Mouse (Mus musculus): ENCODE measurements at regions not wholly inside any gene's neighbourhood (a gene's known extent, or its start where the extent isn't known, plus 50 kb on each side); places are given as distances from the start of the nearest gene placed in this dataset.

DNA sequence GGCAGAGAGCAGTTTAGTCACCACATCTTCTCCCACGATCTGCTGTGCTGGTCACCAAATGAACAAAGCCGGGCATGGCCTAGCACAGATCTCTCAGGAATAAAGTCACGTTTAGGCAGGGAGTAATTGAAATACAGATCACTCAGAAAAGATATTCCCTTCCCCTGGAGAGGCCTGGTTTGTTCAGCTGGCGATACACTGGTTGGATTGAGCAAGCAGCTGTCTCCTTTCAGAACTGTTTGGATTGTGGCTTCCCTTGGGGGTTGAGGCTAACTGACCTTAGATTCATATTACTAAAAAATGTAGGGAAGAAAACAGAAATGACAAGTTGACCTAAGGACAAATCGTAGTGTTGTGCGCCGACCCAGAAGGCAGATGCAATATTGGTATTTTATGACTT lies 56.7 kb upstream of the Jade1 start:
- H3K4me3 ChIP-seq (ENCODE audit: insufficient read depth in 1 of 2, low read depth in 2 of 2, low read length in 2 of 2) = no peak overlapping the region
- DNase-seq (ENCODE audit: low read depth in 3 of 3, low spot score in 3 of 3) (no peak), ATAC-seq (ENCODE audit: insufficient read depth) (no peak)
- peaks cover 0 to 5% of the 10 kb centered on the region in 2 experiments; a peak in 2 of 4 replicates for H3K4me1 ChIP-seq (replicated peaks; ENCODE audit: control insufficient read depth in 2 of 2, insufficient read depth in 2 of 2, low read length in 1 of 2)
- no peak overlapping the region for H3K9ac ChIP-seq (replicated peaks)
- no peaks in the 10 kb centered on the region for H3K27me3 ChIP-seq (ENCODE audit: control insufficient read depth, insufficient read depth, low read length)
- H3K27ac ChIP-seq = no peak overlapping the region
- no peak overlapping the region for H3K4me2 ChIP-seq (ENCODE audit: low read depth)
- no peaks in the 10 kb centered on the region for H3K36me3 ChIP-seq (replicated peaks; ENCODE audit: control insufficient read depth, insufficient read depth, low read depth)
- no peaks in the 10 kb centered on the region for H3K9me3 ChIP-seq (ENCODE audit: control insufficient read depth, low read length)
- 63% methylated on average over 7 of the region's 7 CpGs for WGBS (ENCODE audit: insufficient replicate concordance)
- TF ChIP-seq CTCF (IDR thresholded peaks at IDR 0.05; ENCODE audit: low read depth) (no peak), EP300 (IDR thresholded peaks at IDR 0.05; ENCODE audit: low read depth) (no peak)

GRCm38 (mm10) chr3:41497771-41498170 lies 57.8 kb upstream of the Jade1 start:
- no peak for ATAC-seq (ENCODE audit: insufficient read depth)
- H3K27ac ChIP-seq = no peak overlapping the region
- H3K4me2 ChIP-seq (ENCODE audit: low read depth) = no peak overlapping the region
- TF ChIP-seq EP300 (IDR thresholded peaks at IDR 0.05; ENCODE audit: low read depth) (no peak), CTCF (IDR thresholded peaks at IDR 0.05; ENCODE audit: low read depth) (no peak)
- no peak overlapping the region for H3K9ac ChIP-seq (replicated peaks)
- H3K27me3 ChIP-seq (ENCODE audit: control insufficient read depth, insufficient read depth, low read length) = no peaks in the 10 kb centered on the region
- H3K4me3 ChIP-seq (ENCODE audit: insufficient read depth in 1 of 2, low read depth in 2 of 2, low read length in 2 of 2) = no peak overlapping the region
- no peaks in the 10 kb centered on the region for H3K36me3 ChIP-seq (replicated peaks; ENCODE audit: control insufficient read depth, insufficient read depth, low read depth)
- no peaks in the 10 kb centered on the region for H3K9me3 ChIP-seq (ENCODE audit: control insufficient read depth, low read length)
- no peak for DNase-seq (ENCODE audit: low read depth in 3 of 3, low spot score in 3 of 3)
- H3K4me1 ChIP-seq (replicated peaks; ENCODE audit: control insufficient read depth in 2 of 2, insufficient read depth in 2 of 2, low read length in 1 of 2) = peaks cover 0 to 5% of the 10 kb centered on the region in 2 experiments; a peak in 2 of 4 replicates
- WGBS (ENCODE audit: insufficient replicate concordance) = 54% methylated on average over 7 of the region's 8 CpGs

DNA sequence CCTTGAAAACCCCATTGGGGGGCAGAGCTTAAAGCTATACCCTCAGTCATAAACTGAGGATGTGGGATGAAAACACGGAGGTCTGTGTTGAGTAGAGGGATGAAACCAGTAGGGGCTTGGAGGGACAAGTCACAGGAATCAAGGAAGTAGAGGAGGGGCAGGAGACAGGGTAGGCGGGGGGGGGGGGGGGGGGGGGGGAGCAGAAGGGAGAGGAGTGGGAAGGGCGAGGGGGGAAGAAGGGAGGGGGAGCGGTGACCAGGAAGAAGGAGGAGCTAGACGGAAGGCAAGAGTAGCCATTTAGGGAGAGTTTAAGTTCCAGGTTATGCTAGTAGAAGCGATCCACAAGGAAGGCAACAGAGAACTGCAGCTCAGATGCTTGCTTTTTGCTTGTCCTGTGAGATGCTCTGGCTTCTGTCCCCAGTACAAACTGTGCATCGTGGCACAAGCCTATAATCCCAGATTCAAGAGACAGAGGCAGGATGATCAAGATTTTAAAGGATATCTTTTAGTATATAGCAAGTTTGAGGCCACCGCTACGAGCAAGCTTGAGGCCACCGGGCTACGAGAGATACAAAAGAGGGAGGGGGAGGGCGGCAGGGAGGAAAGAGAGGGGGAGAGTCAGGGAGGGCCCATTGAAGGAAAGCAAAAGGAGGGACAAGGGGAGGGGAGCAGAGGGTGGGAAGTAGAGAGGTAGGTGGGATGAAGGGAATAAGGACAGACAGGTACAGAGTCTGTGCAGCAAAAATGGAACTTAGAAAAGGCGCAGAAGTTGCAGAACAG lies 58.4 kb upstream of the Jade1 start:
- H3K27me3 ChIP-seq (ENCODE audit: control insufficient read depth, insufficient read depth, low read length) = no peaks in the 10 kb centered on the region
- H3K4me3 ChIP-seq (ENCODE audit: insufficient read depth in 1 of 2, low read depth in 2 of 2, low read length in 2 of 2) = no peak overlapping the region
- H3K27ac ChIP-seq = no peak overlapping the region
- no peak for DNase-seq (ENCODE audit: low read depth in 3 of 3, low spot score in 3 of 3)
- no peak overlapping the region for H3K9ac ChIP-seq (replicated peaks)
- no peak overlapping the region; the same call in 1 of the 2 replicates for H3K4me2 ChIP-seq (ENCODE audit: low read depth)
- peaks cover 0 to 5% of the 10 kb centered on the region in 2 experiments; a peak in 2 of 4 replicates for H3K4me1 ChIP-seq (replicated peaks; ENCODE audit: control insufficient read depth in 2 of 2, insufficient read depth in 2 of 2, low read length in 1 of 2)
- WGBS (ENCODE audit: insufficient replicate concordance) = 41% methylated on average over 11 of the region's 13 CpGs
- TF ChIP-seq CTCF (IDR thresholded peaks at IDR 0.05; ENCODE audit: low read depth) (no peak), EP300 (IDR thresholded peaks at IDR 0.05; ENCODE audit: low read depth) (no peak)
- no peaks in the 10 kb centered on the region for H3K36me3 ChIP-seq (replicated peaks; ENCODE audit: control insufficient read depth, insufficient read depth, low read depth)
- H3K9me3 ChIP-seq (ENCODE audit: control insufficient read depth, low read length) = no peaks in the 10 kb centered on the region
- ATAC-seq (ENCODE audit: insufficient read depth) = no peak

DNA sequence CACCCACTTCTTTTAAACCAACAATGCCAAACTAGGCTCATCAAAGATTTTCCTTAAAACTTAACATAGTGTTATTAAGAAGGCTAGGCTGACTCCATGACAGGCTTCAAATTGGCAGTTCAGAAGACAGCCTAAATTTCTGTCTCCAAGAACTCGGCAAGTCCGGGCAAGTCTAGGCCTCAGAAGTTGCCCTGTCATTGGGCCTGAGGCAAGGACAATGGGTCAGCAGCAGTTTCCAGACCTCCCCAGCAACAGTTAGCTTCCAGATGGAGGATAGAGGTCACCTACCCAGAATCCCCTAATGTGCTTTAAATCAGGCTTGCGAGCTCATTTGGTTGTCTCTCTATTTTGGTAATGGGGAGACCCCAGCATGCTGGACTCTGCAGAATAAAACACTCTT lies 59.6 kb upstream of the Jade1 start:
- WGBS (ENCODE audit: insufficient replicate concordance) = 64% methylated on average over 3 of the region's 3 CpGs
- Histone ChIP-seq H3K27ac (no peak overlapping the region), H3K9me3 (ENCODE audit: control insufficient read depth, low read length) (no peaks in the 10 kb centered on the region), H3K4me1 (replicated peaks; ENCODE audit: control insufficient read depth in 2 of 2, insufficient read depth in 2 of 2, low read length in 1 of 2) (peaks cover 0 to 5% of the 10 kb centered on the region in 2 experiments; a peak in 2 of 4 replicates), H3K9ac (replicated peaks) (no peak overlapping the region), H3K36me3 (replicated peaks; ENCODE audit: control insufficient read depth, insufficient read depth, low read depth) (no peaks in the 10 kb centered on the region), H3K4me2 (ENCODE audit: low read depth) (no peak overlapping the region), H3K27me3 (ENCODE audit: control insufficient read depth, insufficient read depth, low read length) (no peaks in the 10 kb centered on the region), H3K4me3 (ENCODE audit: insufficient read depth in 1 of 2, low read depth in 2 of 2, low read length in 2 of 2) (no peak overlapping the region)
- TF ChIP-seq CTCF (IDR thresholded peaks at IDR 0.05; ENCODE audit: low read depth) (no peak), EP300 (IDR thresholded peaks at IDR 0.05; ENCODE audit: low read depth) (no peak)
- ATAC-seq (ENCODE audit: insufficient read depth) = no peak
- no peak for DNase-seq (ENCODE audit: low read depth in 3 of 3, low spot score in 3 of 3)

- Histone ChIP-seq H3K27me3 (ENCODE audit: control insufficient read depth, insufficient read depth, low read length) (no peaks in the 10 kb centered on the region), H3K4me2 (ENCODE audit: low read depth) (no peak overlapping the region), H3K9me3 (ENCODE audit: control insufficient read depth, low read length) (no peaks in the 10 kb centered on the region), H3K4me3 (ENCODE audit: insufficient read depth in 1 of 2, low read depth in 2 of 2, low read length in 2 of 2) (no peak overlapping the region), H3K27ac (no peak overlapping the region), H3K9ac (replicated peaks) (no peak overlapping the region), H3K4me1 (replicated peaks; ENCODE audit: control insufficient read depth in 2 of 2, insufficient read depth in 2 of 2, low read length in 1 of 2) (peaks cover 0 to 5% of the 10 kb centered on the region in 2 experiments; a peak in 2 of 4 replicates), H3K36me3 (replicated peaks; ENCODE audit: control insufficient read depth, insufficient read depth, low read depth) (no peaks in the 10 kb centered on the region)
- ATAC-seq (ENCODE audit: insufficient read depth) = no peak
- TF ChIP-seq EP300 (IDR thresholded peaks at IDR 0.05; ENCODE audit: low read depth) (no peak), CTCF (IDR thresholded peaks at IDR 0.05; ENCODE audit: low read depth) (no peak)
- WGBS (ENCODE audit: insufficient replicate concordance) = 59% methylated on average over 5 of the region's 5 CpGs
- DNase-seq (ENCODE audit: low read depth in 3 of 3, low spot score in 3 of 3) = no peak
Measured at GRCm38 (mm10) chr3:41495097-41495496, 60.4 kb upstream of the Jade1 start.
